25 mouse cellular contexts compared by ENCODE assay signal in genomic region chr2:59282966-59283365, GRCm38 (mm10).
"Had no signal": no experiment of that assay in that cellular context is flagged by ENCODE, and none has a peak within 500 bp of the region (broad histone marks: within the 10 kb centered on the region; RNA-seq: fewer than 3 reads in every experiment).

No protein-coding gene starts in this region.

- H3K27ac ChIP-seq: gastrocnemius, adult 2 months; heart, embryonic 10.5 days; hindbrain, embryonic 10.5 days; hindbrain, embryonic 12.5 days; hindbrain, embryonic 14.5 days; left cerebral cortex, adult 2 months; limb, embryonic 10.5 days; limb, embryonic 12.5 days; liver, embryonic 13.5 days had no signal

- H3K4me3 ChIP-seq: gastrocnemius, adult 2 months; heart, embryonic 10.5 days; heart, embryonic 12.5 days; hindbrain, embryonic 10.5 days; hindbrain, embryonic 12.5 days; left cerebral cortex, adult 2 months; limb, embryonic 10.5 days; limb, embryonic 12.5 days; liver, embryonic 13.5 days had no signal

- H3K9me3 ChIP-seq: heart, embryonic 10.5 days; heart, embryonic 12.5 days; hindbrain, embryonic 10.5 days; hindbrain, embryonic 12.5 days; limb, embryonic 10.5 days; limb, embryonic 12.5 days; liver, embryonic 13.5 days had no signal

- H3K4me1 ChIP-seq: hindbrain, embryonic 12.5 days; liver, embryonic 13.5 days had no signal

- ATAC-seq: hindbrain, embryonic 16.5 days; inflammation-experienced regulatory T-cells, adult 6 months; intestine, postnatal 0 days had no signal

- H3K9ac ChIP-seq: heart, embryonic 12.5 days; hindbrain, embryonic 12.5 days; hindbrain, embryonic 14.5 days; limb, embryonic 12.5 days; liver, embryonic 13.5 days had no signal

- H3K36me3 ChIP-seq: hindbrain, embryonic 12.5 days; limb, embryonic 10.5 days; limb, embryonic 12.5 days; liver, embryonic 13.5 days had no signal

- H3K4me2 ChIP-seq: heart, embryonic 12.5 days; hindbrain, embryonic 12.5 days; hindbrain, embryonic 14.5 days; limb, embryonic 12.5 days; liver, embryonic 11.5 days; liver, embryonic 13.5 days had no signal

- DNase-seq: gastrocnemius, adult 2 months; gastrocnemius, postnatal 10 days; gastrocnemius, postnatal 25 days; heart, postnatal 10 days; heart, postnatal 4 days; kidney, adult 18-20 months; kidney, adult 8-10 months; kidney, postnatal 10 days; kidney, postnatal 25 days; kidney, postnatal 4 days; layer of hippocampus, adult 9-11 months; liver; liver, embryonic 13.5 days had no signal

- H3K27me3 ChIP-seq: heart, embryonic 12.5 days; hindbrain, embryonic 12.5 days; limb, embryonic 12.5 days; liver, embryonic 13.5 days had no signal
